Mouse (Mus musculus): Measurements from ENCODE around the gene Tsr1.

Tsr1 gene

GRCm38 (mm10) chr11:74896901-74897677 lies 782 bp upstream of the Tsr1 start, which contains the start of gene Sgsm2:
Sgsm2 (minus strand) TSS chr11:74897060.
- CTCF ChIA-PET = no interaction called here

- CTCF ChIA-PET = interaction anchor here (0.7 kb wide), 1 partner anchor 751 kb away, joined by 15 read pairs; no protein-coding TSS in a partner anchor
Observed at GRCm38 (mm10) chr11:74898517-74898827, 601 bp downstream of the Tsr1 start.

DNA sequence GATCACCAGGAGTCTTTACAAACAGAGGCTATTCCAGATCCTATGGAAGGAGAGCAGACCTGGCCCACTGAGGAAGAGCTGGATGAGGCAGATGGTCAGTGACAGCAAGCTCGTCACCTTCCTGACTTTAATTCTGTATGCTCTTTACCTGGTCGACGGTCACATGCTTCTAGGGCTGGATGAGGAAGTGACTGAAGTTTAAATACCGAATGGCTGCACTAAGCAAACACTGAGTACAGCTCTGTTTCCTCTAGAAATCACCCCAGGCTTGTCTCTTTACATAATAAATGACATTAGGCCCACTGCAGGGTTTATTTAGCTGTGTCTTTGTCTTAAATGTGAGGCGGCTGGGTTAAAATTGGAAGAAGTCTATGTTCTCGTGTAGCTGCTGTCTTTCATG lies 3.7 kb downstream of the Tsr1 start:
- CTCF ChIA-PET = no interaction called here

DNA sequence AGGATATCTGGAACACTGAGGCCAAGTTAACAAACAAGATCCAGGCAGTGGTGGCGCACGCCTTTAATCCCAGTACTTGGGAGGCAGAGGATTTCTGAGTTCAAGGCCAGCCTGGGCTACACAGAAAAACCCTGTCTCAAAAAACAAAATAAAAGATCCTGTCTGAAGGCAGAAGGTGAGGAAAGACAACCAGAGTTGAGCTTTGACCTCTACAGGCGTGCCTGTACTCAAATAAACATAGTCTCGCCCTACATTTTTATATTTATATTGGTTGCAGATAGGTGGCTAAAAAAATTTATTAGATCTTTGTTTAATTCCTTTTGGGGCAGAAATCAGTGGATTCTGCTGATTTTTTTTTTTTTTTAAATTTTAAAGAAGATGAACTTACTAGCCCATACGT lies 4.5 kb downstream of the Tsr1 start:
- CTCF ChIA-PET = interaction anchor here (0.7 kb wide), 1 partner anchor 466 kb away, joined by 3 read pairs; no protein-coding TSS in a partner anchor

DNA sequence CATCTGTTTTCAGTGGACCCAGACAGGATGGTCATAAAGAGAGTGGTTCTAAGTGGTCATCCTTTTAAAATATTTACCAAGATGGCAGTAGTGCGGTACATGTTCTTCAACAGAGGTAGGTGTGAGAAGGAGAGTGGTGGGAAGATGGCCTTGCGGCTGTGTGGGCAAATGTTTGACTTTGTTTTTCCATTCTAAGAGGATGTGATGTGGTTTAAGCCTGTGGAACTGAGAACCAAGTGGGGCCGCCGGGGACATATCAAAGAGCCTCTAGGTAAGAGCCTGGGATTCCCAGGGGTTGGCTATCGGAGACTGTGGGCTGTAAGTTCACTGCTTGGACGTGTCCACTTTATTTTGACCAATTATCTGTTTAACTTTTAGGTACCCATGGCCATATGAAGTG lies 10.0 kb downstream of the Tsr1 start:
- CTCF ChIA-PET = no interaction called here

DNA sequence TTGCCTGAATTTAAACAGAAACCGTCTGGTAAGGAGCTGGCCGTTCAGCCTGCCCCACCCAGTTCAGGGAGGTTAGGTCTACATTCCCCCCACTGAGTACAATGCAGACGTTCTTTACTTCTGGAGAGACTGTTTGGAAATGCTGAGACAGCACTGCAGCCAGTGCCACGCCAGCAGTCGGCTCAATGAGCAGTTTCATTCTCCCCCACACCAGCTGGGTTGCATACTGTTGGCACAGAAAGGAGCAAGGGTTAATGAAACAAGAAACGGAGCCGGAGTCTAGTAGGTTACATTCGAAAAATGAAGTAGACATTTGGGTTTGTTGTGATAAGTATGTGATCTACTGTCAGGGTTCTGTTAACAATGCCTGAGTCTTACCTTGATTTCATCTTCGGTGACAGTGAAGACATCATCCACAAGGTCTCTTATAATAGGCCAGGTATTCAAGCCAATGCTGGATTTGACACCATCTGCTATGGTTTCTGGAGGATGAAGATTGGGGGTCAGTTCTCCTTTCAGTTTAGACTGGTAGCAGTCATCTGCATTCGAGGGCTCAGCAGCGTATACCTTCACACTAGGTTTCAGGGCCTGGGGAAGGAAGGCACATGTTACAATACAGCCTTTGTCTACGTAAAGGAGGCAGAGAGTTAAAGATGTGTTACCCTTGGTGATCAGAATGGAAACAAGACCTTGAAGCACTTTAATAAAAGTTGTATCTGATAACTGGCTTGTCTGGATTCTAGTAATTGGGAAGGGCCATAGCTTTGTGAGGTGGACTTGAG lies 10.9 kb downstream of the Tsr1 start:
- CTCF ChIA-PET = no interaction called here

DNA sequence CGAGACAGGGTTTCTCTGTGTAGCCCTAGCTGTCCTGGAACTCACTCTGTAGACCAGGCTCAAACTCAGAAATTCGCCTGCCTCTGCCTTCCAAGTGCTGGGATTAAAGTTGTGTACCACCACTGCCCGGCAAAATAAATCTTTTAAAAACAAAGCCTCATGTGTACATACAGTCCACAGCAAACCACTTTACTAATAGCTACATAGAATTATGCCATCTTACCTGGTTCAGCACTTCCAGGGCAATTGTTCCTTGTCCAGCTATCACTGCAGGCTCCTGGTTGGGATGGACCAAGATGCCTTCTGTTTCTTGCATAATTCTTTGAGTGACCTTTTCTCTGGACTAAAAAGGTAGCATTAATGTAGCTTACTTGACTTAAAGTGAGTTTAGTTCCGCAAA lies 12.1 kb downstream of the Tsr1 start:
- CTCF ChIA-PET = no interaction called here

DNA sequence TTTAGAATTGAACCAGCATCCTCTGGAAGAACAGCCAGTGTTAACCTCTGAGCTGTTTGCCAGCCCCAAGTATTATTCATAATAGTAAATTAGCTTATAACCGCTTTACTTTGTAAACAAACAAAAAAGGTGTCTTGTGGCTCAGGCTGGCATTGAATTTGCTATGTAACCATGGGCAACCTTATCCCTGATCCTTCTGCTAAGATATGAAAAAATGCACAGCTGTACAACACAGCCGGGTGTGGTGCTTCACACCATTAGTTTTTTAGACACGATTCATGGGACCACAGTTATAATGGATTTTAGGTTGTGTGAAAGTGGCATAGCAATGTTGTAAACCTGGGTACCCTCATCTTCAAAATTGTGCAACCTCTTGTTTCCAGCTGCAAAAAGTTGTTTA lies 14.6 kb downstream of the Tsr1 start:
- CTCF ChIA-PET = no interaction called here

GRCm38 (mm10) chr11:74919249-74919648 lies 21.4 kb downstream of the Tsr1 start:
- CTCF ChIA-PET = no interaction called here

- CTCF ChIA-PET = no interaction called here
Observed at GRCm38 (mm10) chr11:74924149-74924548, 26.3 kb downstream of the Tsr1 start.

DNA sequence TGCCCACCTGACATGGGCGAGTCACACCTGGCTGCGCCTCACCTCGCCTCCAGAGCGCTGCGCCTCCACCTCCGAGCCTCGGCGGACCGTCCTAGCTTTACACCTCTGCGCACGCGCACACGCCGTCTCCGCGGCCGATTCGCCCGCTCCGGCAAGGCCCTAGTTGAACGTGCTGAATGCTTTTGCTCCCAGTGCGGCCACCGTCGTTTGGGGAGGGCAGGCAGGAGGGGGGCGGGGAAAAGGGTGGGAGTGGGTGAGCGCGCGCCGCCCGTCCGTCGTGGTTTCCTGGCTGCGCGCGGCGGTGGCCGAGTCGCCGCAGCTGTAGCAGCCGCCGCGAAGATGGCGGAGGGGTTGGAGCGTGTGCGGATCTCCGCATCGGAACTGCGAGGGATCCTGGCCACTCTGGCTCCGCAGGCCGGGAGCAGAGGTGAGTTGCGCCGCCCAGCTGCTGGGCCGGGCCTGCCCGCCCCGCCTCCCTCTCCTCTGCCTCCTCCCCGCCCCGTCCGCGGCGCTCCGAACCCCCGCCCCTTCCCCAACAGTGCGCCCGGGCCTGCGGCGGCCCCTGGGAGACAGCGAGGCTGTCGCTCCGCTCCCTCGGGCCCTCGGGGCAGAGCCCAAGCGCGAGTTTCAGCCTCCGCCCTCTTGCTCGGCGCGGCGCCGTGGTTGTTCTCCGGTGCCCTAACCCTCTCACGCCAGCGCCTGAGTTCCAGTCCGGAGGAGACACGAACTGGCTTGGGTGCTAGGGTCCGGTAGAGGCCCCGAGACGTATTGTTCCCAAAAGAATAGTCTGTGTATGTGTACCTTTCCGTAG lies 27.9 kb downstream of the Tsr1 start, which contains the start of the genes Smg6 and Srr:
TSS of gene Smg6 (plus strand) at position 247 of the 811 bp plus-strand sequence.
TSS of gene Srr (minus strand) at position 372 of the 811 bp plus-strand sequence.
- CTCF ChIA-PET = interaction anchor here (0.6 kb wide), 1 partner anchor 1787 kb away, joined by 4 read pairs; no protein-coding TSS in a partner anchor

- CTCF ChIA-PET = interaction anchor here (0.6 to 1.2 kb wide), 3 partner anchors 20 to 1787 kb away, joined by 3 to 4 read pairs (median 3); no protein-coding TSS in a partner anchor
Observed at GRCm38 (mm10) chr11:74926388-74927005, 28.6 kb downstream of the Tsr1 start.

GRCm38 (mm10) chr11:74927236-74927725 lies 29.4 kb downstream of the Tsr1 start:
- CTCF ChIA-PET = interaction anchor here (0.7 to 1.2 kb wide), 2 partner anchors 19 to 529 kb away, joined by 3 read pairs; no protein-coding TSS in a partner anchor

GRCm38 (mm10) chr11:74929111-74929510 lies 31.2 kb downstream of the Tsr1 start:
- CTCF ChIA-PET = interaction anchor here (0.6 kb wide), 1 partner anchor 17 kb away, joined by 11 read pairs; no protein-coding TSS in a partner anchor

- CTCF ChIA-PET = no interaction called here
Observed at GRCm38 (mm10) chr11:74930391-74930790, 32.5 kb downstream of the Tsr1 start.

DNA sequence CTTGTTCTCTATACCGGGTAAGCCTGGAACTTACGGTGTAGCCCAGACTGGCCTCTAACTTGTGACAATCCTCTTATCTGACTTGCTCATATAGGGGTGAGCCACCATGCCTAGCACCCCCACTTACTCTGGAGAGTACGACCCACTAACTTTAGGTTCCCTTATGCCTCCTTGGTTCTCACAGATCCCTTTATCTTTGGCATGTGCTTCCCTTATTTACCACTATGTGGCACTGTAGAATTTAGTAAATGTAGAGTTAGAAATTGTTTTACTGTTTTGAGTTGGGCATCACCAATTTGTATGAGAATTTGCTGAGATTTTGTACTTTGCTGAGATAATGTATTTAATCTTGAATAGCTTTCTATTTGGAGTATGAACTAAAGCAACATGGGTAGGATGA lies 48.5 kb downstream of the Tsr1 start:
- CTCF ChIA-PET = interaction anchor here (0.7 to 0.9 kb wide), 2 partner anchors 19 to 299 kb away, joined by 3 to 4 read pairs; no protein-coding TSS in a partner anchor

- CTCF ChIA-PET = no interaction called here
Observed at GRCm38 (mm10) chr11:74954901-74955300, 57.0 kb downstream of the Tsr1 start.

GRCm38 (mm10) chr11:74956006-74956405 lies 58.1 kb downstream of the Tsr1 start:
- CTCF ChIA-PET = interaction anchor here (0.7 kb wide), 1 partner anchor 68 kb away, joined by 5 read pairs; no protein-coding TSS in a partner anchor

GRCm38 (mm10) chr11:74957600-74957999 lies 59.7 kb downstream of the Tsr1 start:
- CTCF ChIA-PET = interaction anchor here (0.6 kb wide), 2 partner anchors 1131 to 1207 kb away, joined by 5 to 6 read pairs; no protein-coding TSS in a partner anchor

All from spleen, embryonic (tissue).